Mouse (Mus musculus) erythroblast, embryonic 14.5 days (primary cell): Measurements from ENCODE around the gene Mpdu1.

Experiments
- GATA1 ChIP-seq: IDR thresholded peaks from 2 replicates; pipeline ENCODE4 v1.6.1; 2012; ENCODE audit warnings: low read length, inconsistent platforms, mixed read lengths
- TAL1 ChIP-seq: IDR thresholded peaks from 3 replicates; pipeline ENCODE4 v1.6.1; 2012; ENCODE audit warnings: low read length, inconsistent platforms, mixed read lengths

DNA sequence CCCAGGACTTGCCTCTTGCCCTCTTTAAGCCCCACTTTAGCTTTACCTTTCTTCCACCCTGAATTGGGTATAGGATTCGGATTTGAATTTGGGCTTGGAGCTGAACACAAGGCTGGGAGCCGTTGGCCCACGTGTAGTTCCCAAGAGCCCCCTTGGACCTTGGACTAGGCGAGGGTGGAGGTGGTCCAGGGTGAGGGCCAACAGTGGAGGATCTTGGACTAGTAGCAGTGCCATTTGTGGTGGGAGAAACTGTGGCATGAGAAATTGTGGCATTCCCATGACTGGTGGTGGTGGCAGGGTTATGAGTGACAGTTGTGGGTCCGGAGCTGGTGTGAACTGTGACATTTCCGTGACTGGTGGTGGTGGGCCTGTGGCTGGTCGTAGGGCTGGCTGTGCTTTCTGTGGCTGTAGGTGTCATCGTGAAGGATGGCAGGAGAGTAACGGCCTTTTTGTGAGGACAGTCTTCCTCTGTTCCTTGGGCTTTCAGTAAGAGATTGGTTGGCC is 3.1 kb upstream of the Mpdu1 start:
- TF ChIP-seq GATA1, result no peak
- TF ChIP-seq TAL1, result no peak
